Mouse (Mus musculus) central nervous system, embryonic 11.5 days (tissue): Measurements from ENCODE around the gene Slc6a2. TPM values are rescaled to one million over a fixed set of nuclear protein-coding genes. Genes with fewer than 3 reads are reported as not detected.

Experiments used
- polyA plus RNA-seq: library from polyadenylated mRNA; depleted of rRNA; stranded (reverse); fragments of >200 nt; gene quantifications from 2 replicates; pipeline ENCODE4 v1.2.3, GENCODE M21; 2012; rRNA removed

Gene Slc6a2
- polyA plus RNA-seq: 0.22 and 0.27 TPM in 2 replicates

DNA sequence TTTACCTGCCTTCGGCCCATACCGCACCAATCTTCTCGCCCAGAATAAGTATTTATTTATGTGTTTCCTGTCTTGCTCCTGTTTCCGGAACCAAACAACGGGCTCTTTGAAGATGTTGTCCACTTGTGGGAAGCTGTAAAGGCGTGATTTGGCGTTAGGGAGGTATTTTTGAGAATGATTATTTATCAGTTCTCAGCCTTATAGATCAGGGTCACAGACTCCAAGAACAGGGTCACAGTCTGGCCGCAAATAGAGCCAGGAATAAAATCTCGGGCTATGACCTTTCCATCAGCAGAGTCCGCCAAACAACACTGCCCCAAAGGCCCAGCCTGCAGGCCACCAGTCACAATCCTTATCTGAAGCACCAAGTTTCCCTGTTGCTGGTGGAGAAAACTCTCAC is at the start of gene Slc6a2:
Slc6a2 (plus strand) TSS at position 301 of the 400 bp plus-strand sequence.

DNA sequence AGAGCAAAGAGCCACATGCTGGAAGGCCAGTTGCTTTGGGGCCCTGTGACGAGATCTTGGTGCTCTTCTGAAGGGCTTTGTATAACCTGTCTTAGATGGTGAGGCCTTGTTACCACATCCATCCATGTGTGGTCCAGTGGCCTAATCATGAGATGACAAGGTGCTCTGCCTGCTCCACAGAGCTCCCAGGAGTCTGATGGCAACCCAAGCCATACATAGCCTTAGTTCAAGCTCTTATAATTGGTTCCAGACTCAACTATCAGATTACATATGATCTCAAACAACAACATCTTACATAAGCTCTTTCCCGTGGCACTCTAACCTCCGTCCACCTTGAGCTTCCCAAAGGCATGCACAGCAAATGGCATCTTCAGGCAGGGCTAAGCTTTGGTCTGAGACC is 88.2 kb downstream of the Slc6a2 start, which contains the start of gene Ces1a:
Ces1a (minus strand) TSS at position 101 of the 400 bp plus-strand sequence.

Other genes starting within 250 kb of the Slc6a2 start
- 39.0 and 87.8 TPM in 2 replicates for gene Mmp2, start 132.8 kb upstream of the Slc6a2 start, polyA plus RNA-seq
- gene Lpcat2, start 104.7 kb upstream of the Slc6a2 start, polyA plus RNA-seq: 4.2 and 4.8 TPM in 2 replicates
- 0.61 and 1.2 TPM in 2 replicates for gene Capns2, start 58.7 kb upstream of the Slc6a2 start, polyA plus RNA-seq
- gene Ces1a, start 88.1 kb downstream of the Slc6a2 start, polyA plus RNA-seq: not detected in 2 replicates
- gene Ces1b, start 119.9 kb downstream of the Slc6a2 start, polyA plus RNA-seq: not detected in 2 replicates
- gene Ces1c, start 171.2 kb downstream of the Slc6a2 start, polyA plus RNA-seq: not detected in 2 replicates
- 0.40 and 0.48 TPM in 2 replicates for gene Ces1d, start 237.8 kb downstream of the Slc6a2 start, polyA plus RNA-seq